Mouse (Mus musculus) ES-Bruce4 (cell line): ENCODE measurements at regions not wholly inside any gene's neighbourhood (a gene's known extent, or its start where the extent isn't known, plus 50 kb on each side); places are given as distances from the start of the nearest gene placed in this dataset.

Source experiments
- CTCF ChIP-seq: IDR thresholded peaks from one replicate; pipeline ENCODE4 v1.8.1; 2011; ENCODE audit warnings: low read depth, low read length
- EP300 ChIP-seq: IDR thresholded peaks from 2 replicates; pipeline ENCODE4 v1.6.1; 2011; ENCODE audit warnings: low read depth, low read length; ENCODE audit not compliant: insufficient read depth
- POLR2A ChIP-seq: IDR thresholded peaks from one replicate; pipeline ENCODE4 v1.8.1; 2011; ENCODE audit warnings: low read length; ENCODE audit not compliant: insufficient read depth

DNA sequence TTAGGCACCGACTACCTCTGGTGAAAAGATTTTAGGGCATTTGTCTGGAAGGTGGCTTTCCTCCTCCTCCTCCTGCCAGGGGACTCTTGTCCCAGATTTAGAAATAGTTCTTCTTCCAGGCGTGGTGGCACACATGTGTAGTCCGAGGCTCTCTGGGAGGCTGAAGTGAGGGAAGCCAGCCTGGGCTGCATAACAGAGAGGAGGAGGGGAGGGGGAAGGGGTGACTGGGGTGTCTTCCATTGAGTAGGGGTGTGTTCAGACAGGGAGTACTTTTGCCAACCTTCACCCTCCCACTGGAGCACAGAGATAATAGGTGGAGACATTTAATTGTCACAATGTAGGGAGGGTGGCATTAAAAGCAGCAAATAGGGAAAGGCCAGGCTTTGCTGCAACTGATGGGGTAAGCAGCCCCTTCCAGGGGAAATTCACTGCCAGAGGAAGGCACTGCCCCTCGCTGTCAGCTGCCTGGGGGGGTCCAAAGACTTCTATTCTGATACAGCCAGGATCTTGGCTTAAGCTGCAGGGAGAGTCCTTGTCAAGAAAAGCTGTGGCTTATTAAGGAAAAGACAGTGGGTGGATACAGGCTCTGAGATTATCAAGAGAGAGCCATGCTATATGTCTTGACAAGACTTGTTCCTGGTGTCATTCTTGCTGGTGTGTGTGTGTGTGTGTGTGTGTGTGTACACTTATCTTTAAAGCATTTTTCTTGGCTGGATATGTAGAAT is 83.9 kb downstream of the Bbs10 start:
- TF ChIP-seq POLR2A: no peak
- TF ChIP-seq CTCF: no peak
- TF ChIP-seq EP300: no peak
